Mouse (Mus musculus): ENCODE measurements around the gene Snd1. TPM values are rescaled to one million over a fixed set of nuclear protein-coding genes. Genes with fewer than 3 reads are reported as not detected.

Gene Snd1
- total and polyA plus RNA-seq, 3 experiments = 83.7 to 377 (median 210) TPM

GRCm38 (mm10) chr6:28866206-28866605 lies 391.3 kb downstream of the Snd1 start:
- Histone ChIP-seq H3K4me3 (replicated peaks in 1 of 3; ENCODE audit: low read depth in 2 of 3, low read length in 2 of 3, poor library complexity in 1 of 3) (no peak overlapping the region), H3K27me3 (replicated peaks) (no peaks in the 10 kb centered on the region), H3K9ac (ENCODE audit: insufficient read depth, low read depth) (no peak overlapping the region), H3K79me2 (replicated peaks; ENCODE audit: control insufficient read depth, extremely low read depth, insufficient read depth, poor library complexity, severe bottlenecking) (no peaks in the 10 kb centered on the region; the same call in none of the 2 replicates), H3K36me3 (replicated peaks in 1 of 2; ENCODE audit: control insufficient read depth in 1 of 2, insufficient read depth in 1 of 2, low read length in 1 of 2) (peaks cover 11 to 85% of the 10 kb centered on the region in 2 experiments), H3K4me1 (ENCODE audit: control insufficient read depth in 1 of 2, insufficient read depth in 2 of 2) (0 out of 4 replicates have a peak, but pooled peaks cover 0 to 4% of the 10 kb centered on the region in 2 experiments), H3K27ac (ENCODE audit: insufficient read depth, low read depth) (no peak overlapping the region), H3K9me3 (replicated peaks; ENCODE audit: low read length) (no peaks in the 10 kb centered on the region), H3K4me2 (ENCODE audit: insufficient read depth, low read depth, poor library complexity, severe bottlenecking) (no peak overlapping the region)
- dilution Hi-C loops (cut with MboI; ENCODE audit: extremely low pct_ligation_motif_present, extremely low pct_unique_long_range_greater_than_20kb, low sequenced_read_pairs) = no loop called here
- TF ChIP-seq TCF12 (IDR thresholded peaks at IDR 0.05; ENCODE audit: low read depth, low read length) (no peak), USF2 (conservative IDR thresholded peaks at IDR 0.05; ENCODE audit: low read depth, low read length) (no peak), CHD1 (IDR thresholded peaks at IDR 0.05; ENCODE audit: low read depth, low read length) (no peak), BHLHE40 (IDR thresholded peaks at IDR 0.05; ENCODE audit: low read depth, low read length) (no peak), JUND (conservative IDR thresholded peaks at IDR 0.05; ENCODE audit: low read depth, low read length) (no peak), CHD2 (IDR thresholded peaks at IDR 0.05; ENCODE audit: low read length) (no peak), MAX (IDR thresholded peaks at IDR 0.05; ENCODE audit: low read length) (no peak), IRF4 (IDR thresholded peaks at IDR 0.05; ENCODE audit: low read depth, low read length) (no peak), MAZ (IDR thresholded peaks at IDR 0.05; ENCODE audit: low read depth, low read length) (no peak)
- no peak for DNase-seq (ENCODE audit: extremely low read depth)
- in situ Hi-C loops (cut with MboI; ENCODE audit: low pct_ligation_motif_present, low pct_unique_long_range_greater_than_20kb, low sequenced_read_pairs) = no loop called here

- Histone ChIP-seq H3K9ac (ENCODE audit: insufficient read depth, low read depth) (no peak overlapping the region), H3K4me3 (replicated peaks in 1 of 3; ENCODE audit: low read depth in 2 of 3, low read length in 2 of 3, poor library complexity in 1 of 3) (no peak overlapping the region), H3K4me2 (ENCODE audit: insufficient read depth, low read depth, poor library complexity, severe bottlenecking) (no peak overlapping the region), H3K79me2 (replicated peaks; ENCODE audit: control insufficient read depth, extremely low read depth, insufficient read depth, poor library complexity, severe bottlenecking) (no peaks in the 10 kb centered on the region; the same call in none of the 2 replicates), H3K4me1 (ENCODE audit: control insufficient read depth in 1 of 2, insufficient read depth in 2 of 2) (peaks cover 0 to 11% of the 10 kb centered on the region in 2 experiments; a peak in 1 of 4 replicates), H3K27ac (ENCODE audit: insufficient read depth, low read depth) (no peak overlapping the region), H3K9me3 (replicated peaks; ENCODE audit: low read length) (no peaks in the 10 kb centered on the region), H3K27me3 (replicated peaks) (no peaks in the 10 kb centered on the region), H3K36me3 (replicated peaks in 1 of 2; ENCODE audit: control insufficient read depth in 1 of 2, insufficient read depth in 1 of 2, low read length in 1 of 2) (peaks cover 11 to 85% of the 10 kb centered on the region in 2 experiments)
- TF ChIP-seq CTCF (conservative IDR thresholded peaks at IDR 0.05 in 1 of 2, IDR thresholded peaks at IDR 0.05 in 1 of 2; ENCODE audit: low read depth in 2 of 2, low read length in 2 of 2) (no peak), PAX5 (IDR thresholded peaks at IDR 0.05; ENCODE audit: low read length) (no peak), SMC3 (IDR thresholded peaks at IDR 0.05; ENCODE audit: low read depth, low read length) (no peak), TBP (conservative IDR thresholded peaks at IDR 0.05; ENCODE audit: low read depth, low read length) (no peak), UBTF (IDR thresholded peaks at IDR 0.05; ENCODE audit: low read depth, low read length) (no peak), BHLHE40 (IDR thresholded peaks at IDR 0.05; ENCODE audit: low read depth, low read length) (no peak), IRF4 (IDR thresholded peaks at IDR 0.05; ENCODE audit: low read depth, low read length) (no peak), CHD2 (IDR thresholded peaks at IDR 0.05; ENCODE audit: low read length) (no peak), ELF1 (IDR thresholded peaks at IDR 0.05; ENCODE audit: low read depth, low read length) (no peak), E2F4 (IDR thresholded peaks at IDR 0.05; ENCODE audit: insufficient replicate concordance, low read depth, low read length) (no peak), MEF2A (IDR thresholded peaks at IDR 0.05; ENCODE audit: borderline replicate concordance, low read depth, low read length) (no peak), POLR2AphosphoS2 (IDR thresholded peaks at IDR 0.05; ENCODE audit: low read depth, low read length) (no peak), NRF1 (IDR thresholded peaks at IDR 0.05; ENCODE audit: low read depth, low read length) (no peak), USF1 (IDR thresholded peaks at IDR 0.05; ENCODE audit: low read depth, low read length) (no peak), KAT2A (IDR thresholded peaks at IDR 0.05; ENCODE audit: insufficient replicate concordance, low read length) (no peak), NELFE (IDR thresholded peaks at IDR 0.05; ENCODE audit: low read depth, low read length) (no peak), JUND (conservative IDR thresholded peaks at IDR 0.05; ENCODE audit: low read depth, low read length) (no peak)
- no peak for DNase-seq (ENCODE audit: extremely low read depth)
- dilution Hi-C loops (cut with MboI; ENCODE audit: extremely low pct_ligation_motif_present, extremely low pct_unique_long_range_greater_than_20kb, low sequenced_read_pairs) (no loop called here), in situ Hi-C loops (cut with MboI; ENCODE audit: low pct_ligation_motif_present, low pct_unique_long_range_greater_than_20kb, low sequenced_read_pairs) (no loop called here)
Measured at GRCm38 (mm10) chr6:28867516-28868251, 392.7 kb downstream of the Snd1 start.
